Mouse (Mus musculus) liver, adult 2 months (tissue): ENCODE results near the gene Rprd1b.

Experiments used
- CTCF ChIP-seq: fragments of 200-500 bp; IDR thresholded peaks from 2 replicates; pipeline ENCODE4 v1.5.1; 2011; ENCODE audit warnings: low read depth, low read length, control low read depth
- POLR2A ChIP-seq: fragments of 200-500 bp; IDR thresholded peaks from 2 replicates; pipeline ENCODE4 v1.6.1; 2011; ENCODE audit warnings: low read length, control low read depth; ENCODE audit not compliant: insufficient read depth; ENCODE audit errors: extremely low read depth

GRCm38 (mm10) chr2:158132320-158132719, 104.0 kb downstream of the Rprd1b start:
- TF ChIP-seq POLR2A (no peak), CTCF (no peak)
